Mouse (Mus musculus): ENCODE results near the gene Trim40.

DNA sequence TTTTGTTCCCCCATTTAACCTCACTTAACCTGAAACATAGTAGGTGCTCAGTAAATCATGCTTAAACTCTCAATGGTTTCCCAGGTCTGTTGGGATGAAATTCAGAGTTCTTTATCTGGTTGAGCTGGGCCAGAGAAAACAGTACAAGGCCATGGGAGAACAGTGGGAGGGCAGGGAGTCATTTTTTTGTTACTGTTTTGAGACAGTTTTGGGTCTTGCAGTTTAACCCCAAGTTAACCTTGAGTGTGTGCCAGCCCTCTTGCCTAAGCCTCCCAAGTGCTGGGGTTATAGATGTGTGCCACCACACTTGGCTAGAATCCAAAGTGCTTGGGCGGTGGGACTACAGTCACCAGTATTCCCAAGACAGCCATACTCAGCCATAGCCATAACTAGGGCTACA is 45.2 kb downstream of the Trim40 start:
- TF ChIP-seq POLR2A (IDR thresholded peaks at IDR 0.05; ENCODE audit: low read depth, low read length) (no peak), CTCF (conservative IDR thresholded peaks at IDR 0.05; ENCODE audit: insufficient read depth, insufficient read length, low read depth, low read length) (no peak)

All from kidney, adult 2 months (tissue).